Mouse (Mus musculus): ENCODE data around the gene Nsmce4a. TPM values are rescaled to one million over a fixed set of nuclear protein-coding genes. Genes with fewer than 3 reads are reported as not detected.
"Not testable (repeated sequence)": the region's sequence is repeated elsewhere in the genome, so short reads cannot be mapped to it uniquely, and the experiment has no call there.

The Nsmce4a gene
- polyA plus RNA-seq, 1 experiment from 2014 or later, result 101 TPM

DNA sequence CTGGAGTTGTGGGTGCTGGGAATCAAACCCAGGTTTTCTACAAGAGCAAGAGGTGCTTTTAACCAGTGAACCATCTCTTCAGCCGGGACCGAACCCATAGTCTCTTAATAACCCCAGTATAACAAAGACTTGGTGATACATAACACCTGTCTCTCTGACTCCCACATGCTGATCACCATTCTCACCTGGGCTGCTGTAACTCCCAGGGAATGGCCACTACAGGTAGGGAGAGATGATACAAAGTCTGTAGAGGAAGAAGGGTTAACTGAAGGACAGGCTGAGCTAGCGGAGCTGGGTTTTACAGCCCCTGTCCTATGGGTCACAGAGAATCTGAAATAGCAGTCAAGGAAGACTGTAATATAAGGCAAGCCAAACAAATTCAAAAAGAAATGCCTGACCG lies 29.7 kb downstream of the Nsmce4a start:
- Histone ChIP-seq H3K4me1 (replicated peaks; ENCODE audit: control insufficient read depth, insufficient read depth, low read length) (peaks cover 4% of the 10 kb centered on the region), H3K27ac (ENCODE audit: low read depth, low read length) (no peak overlapping the region), H3K27me3 (replicated peaks; ENCODE audit: control insufficient read depth, insufficient read depth, low read length) (no peaks in the 10 kb centered on the region), H3K4me2 (replicated peaks; ENCODE audit: low read depth) (no peak overlapping the region), H3K4me3 (ENCODE audit: low read depth, low read length) (no peak overlapping the region), H3K9me3 (ENCODE audit: control insufficient read depth) (no peaks in the 10 kb centered on the region), H3K36me3 (ENCODE audit: control insufficient read depth, insufficient read depth) (peaks cover 49% of the 10 kb centered on the region), H3K9ac (ENCODE audit: low read depth, low read length) (no peak overlapping the region)
- TF ChIP-seq CTCF (IDR thresholded peaks at IDR 0.05; ENCODE audit: low read depth), result no peak
- ATAC-seq, result no peak
- WGBS, result 85% methylated on average over 4 of the region's 4 CpGs

GRCm38 (mm10) chr7:130540176-130540575 lies 32.7 kb downstream of the Nsmce4a start:
- no peak overlapping the region for H3K4me3 ChIP-seq (ENCODE audit: low read depth, low read length)
- TF ChIP-seq CTCF (IDR thresholded peaks at IDR 0.05; ENCODE audit: low read depth), result no peak
- no peaks in the 10 kb centered on the region for H3K4me1 ChIP-seq (replicated peaks; ENCODE audit: control insufficient read depth, insufficient read depth, low read length)
- no peak overlapping the region for H3K9ac ChIP-seq (ENCODE audit: low read depth, low read length)
- no peak for ATAC-seq
- no peak overlapping the region for H3K27ac ChIP-seq (ENCODE audit: low read depth, low read length)
- H3K36me3 ChIP-seq (ENCODE audit: control insufficient read depth, insufficient read depth), result peaks cover 66% of the 10 kb centered on the region
- WGBS, result 92% methylated on average over 7 of the region's 7 CpGs
- H3K27me3 ChIP-seq (replicated peaks; ENCODE audit: control insufficient read depth, insufficient read depth, low read length), result no peaks in the 10 kb centered on the region
- no peak overlapping the region for H3K4me2 ChIP-seq (replicated peaks; ENCODE audit: low read depth)
- H3K9me3 ChIP-seq (ENCODE audit: control insufficient read depth), result no peaks in the 10 kb centered on the region

- no peak overlapping the region for H3K4me3 ChIP-seq (ENCODE audit: low read depth, low read length)
- no peak overlapping the region for H3K9ac ChIP-seq (ENCODE audit: low read depth, low read length)
- TF ChIP-seq CTCF (IDR thresholded peaks at IDR 0.05; ENCODE audit: low read depth), result no peak
- H3K27me3 ChIP-seq (replicated peaks; ENCODE audit: control insufficient read depth, insufficient read depth, low read length), result no peaks in the 10 kb centered on the region
- H3K27ac ChIP-seq (ENCODE audit: low read depth, low read length), result no peak overlapping the region
- no peaks in the 10 kb centered on the region for H3K9me3 ChIP-seq (ENCODE audit: control insufficient read depth)
- 45% methylated on average over 4 of the region's 4 CpGs for WGBS
- H3K4me2 ChIP-seq (replicated peaks; ENCODE audit: low read depth), result no peak overlapping the region
- ATAC-seq, result no peak
- peaks cover 70% of the 10 kb centered on the region for H3K36me3 ChIP-seq (ENCODE audit: control insufficient read depth, insufficient read depth)
- no peaks in the 10 kb centered on the region for H3K4me1 ChIP-seq (replicated peaks; ENCODE audit: control insufficient read depth, insufficient read depth, low read length)
Measured at GRCm38 (mm10) chr7:130537068-130537467, 35.9 kb downstream of the Nsmce4a start.

DNA sequence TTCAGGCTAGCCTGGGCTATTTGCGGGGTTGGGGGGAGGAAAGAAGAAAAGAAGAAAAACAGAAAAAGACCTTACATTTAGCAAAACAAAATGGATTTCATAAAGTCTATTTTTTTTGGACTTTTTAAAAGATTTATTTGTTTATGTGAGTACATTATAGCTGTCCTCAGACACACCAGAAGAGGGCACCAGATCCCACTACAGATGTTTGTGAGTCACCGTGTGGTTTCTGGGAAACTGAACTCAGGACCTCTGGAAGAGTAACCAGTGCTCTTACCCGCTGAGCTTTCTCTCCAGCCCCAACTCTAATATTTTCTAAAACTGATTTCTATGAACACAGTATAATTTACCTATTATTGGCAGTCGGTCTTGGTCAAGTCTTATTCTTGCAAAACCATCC lies 37.7 kb downstream of the Nsmce4a start:
- Histone ChIP-seq H3K4me3 (ENCODE audit: low read depth, low read length) (no peak overlapping the region), H3K27me3 (replicated peaks; ENCODE audit: control insufficient read depth, insufficient read depth, low read length) (no peaks in the 10 kb centered on the region), H3K27ac (ENCODE audit: low read depth, low read length) (no peak overlapping the region), H3K9ac (ENCODE audit: low read depth, low read length) (no peak overlapping the region), H3K4me1 (replicated peaks; ENCODE audit: control insufficient read depth, insufficient read depth, low read length) (no peaks in the 10 kb centered on the region), H3K9me3 (ENCODE audit: control insufficient read depth) (no peaks in the 10 kb centered on the region), H3K36me3 (ENCODE audit: control insufficient read depth, insufficient read depth) (peaks cover 59% of the 10 kb centered on the region), H3K4me2 (replicated peaks; ENCODE audit: low read depth) (no peak overlapping the region)
- no peak for ATAC-seq
- WGBS, result 88% methylated on average over 4 of the region's 4 CpGs
- TF ChIP-seq CTCF (IDR thresholded peaks at IDR 0.05; ENCODE audit: low read depth), result peak; percentile 50

DNA sequence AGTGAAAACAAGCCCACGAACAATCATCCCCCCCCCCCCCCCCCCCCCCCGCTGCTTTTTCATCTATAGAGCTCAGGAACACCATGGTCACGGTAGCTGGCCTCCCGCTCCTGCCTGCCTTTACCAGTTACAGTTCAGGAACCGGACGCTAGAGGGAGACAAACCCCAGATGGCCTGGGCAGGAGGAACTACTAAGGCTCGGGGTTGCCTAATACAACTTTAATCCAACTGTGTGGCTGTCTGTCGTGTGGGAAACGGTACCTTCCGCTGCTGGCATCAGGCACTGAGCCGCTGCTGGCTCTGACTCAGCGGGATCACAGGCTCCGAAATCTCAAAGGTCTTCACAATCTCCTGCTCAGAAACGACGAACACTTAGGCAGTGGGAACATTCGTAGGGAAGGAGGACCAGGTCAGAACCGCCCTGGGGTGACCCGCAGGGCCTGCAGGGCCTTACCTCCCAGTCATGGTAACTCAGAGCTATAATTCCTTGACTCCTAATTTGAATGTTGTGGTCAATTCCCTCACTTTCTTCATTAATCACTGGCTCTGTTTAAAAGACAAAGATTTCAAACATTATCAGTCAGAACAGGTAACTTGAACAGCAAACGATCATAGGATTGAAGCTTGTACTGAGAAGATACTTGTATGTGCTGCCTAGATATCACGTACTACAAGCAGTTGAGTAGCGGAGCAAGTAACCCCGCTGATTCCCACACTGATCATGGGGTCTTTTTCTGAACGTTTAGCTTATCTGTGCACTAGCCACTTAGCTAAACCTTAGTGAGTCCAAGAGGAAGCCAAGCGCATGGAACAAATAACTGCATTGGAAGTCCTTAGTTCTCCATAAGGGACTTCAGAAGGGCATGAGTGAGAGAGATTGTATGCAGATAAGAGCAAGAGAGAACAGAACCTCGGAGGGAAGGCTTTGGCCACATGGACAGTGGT lies 39.3 kb downstream of the Nsmce4a start:
- TF ChIP-seq CTCF (IDR thresholded peaks at IDR 0.05; ENCODE audit: low read depth), result peak; percentile 95
- Histone ChIP-seq H3K36me3 (ENCODE audit: control insufficient read depth, insufficient read depth) (peaks cover 50% of the 10 kb centered on the region), H3K9me3 (ENCODE audit: control insufficient read depth) (no peaks in the 10 kb centered on the region), H3K27me3 (replicated peaks; ENCODE audit: control insufficient read depth, insufficient read depth, low read length) (no peaks in the 10 kb centered on the region), H3K4me3 (ENCODE audit: low read depth, low read length) (no peak overlapping the region), H3K27ac (ENCODE audit: low read depth, low read length) (no peak overlapping the region), H3K4me1 (replicated peaks; ENCODE audit: control insufficient read depth, insufficient read depth, low read length) (no peaks in the 10 kb centered on the region), H3K9ac (ENCODE audit: low read depth, low read length) (no peak overlapping the region), H3K4me2 (replicated peaks; ENCODE audit: low read depth) (no peak overlapping the region)
- WGBS, result 47% methylated on average over 24 of the region's 25 CpGs
- peak; percentile 77 for ATAC-seq

- H3K4me2 ChIP-seq (replicated peaks; ENCODE audit: low read depth); H3K27ac ChIP-seq (ENCODE audit: low read depth, low read length); H3K4me3 ChIP-seq (ENCODE audit: low read depth, low read length); H3K4me1 ChIP-seq (replicated peaks; ENCODE audit: control insufficient read depth, insufficient read depth, low read length); H3K9me3 ChIP-seq (ENCODE audit: control insufficient read depth); ATAC-seq; H3K27me3 ChIP-seq (replicated peaks; ENCODE audit: control insufficient read depth, insufficient read depth, low read length); H3K9ac ChIP-seq (ENCODE audit: low read depth, low read length): not testable (repeated sequence)
- 95% methylated on average over 14 of the region's 15 CpGs for WGBS
- H3K36me3 ChIP-seq (ENCODE audit: control insufficient read depth, insufficient read depth), result peaks cover 32% of the 10 kb centered on the region
Measured at GRCm38 (mm10) chr7:130531138-130531537, 41.8 kb downstream of the Nsmce4a start.
